14 mouse cellular contexts compared by ENCODE assay signal in genomic region chr8:70725792-70726447, GRCm38 (mm10). TPM values are rescaled to one million over a fixed set of nuclear protein-coding genes. Genes with fewer than 3 reads are reported as not detected.
DNase-seq lines count a peak whose midpoint lies in the region; ATAC-seq and TF ChIP-seq lines count a peak whose summit lies in the region.
"Had no signal": no experiment of that assay in that cellular context is flagged by ENCODE, and none has a peak within 500 bp of the region (broad histone marks: within the 10 kb centered on the region; RNA-seq: fewer than 3 reads in every experiment).

No protein-coding gene starts in this region.

- TF ChIP-seq CTCF in heart, postnatal 0 days (IDR thresholded peaks at IDR 0.05; ENCODE audit: low read depth): no peak

- TF ChIP-seq EP300 in heart, postnatal 0 days (IDR thresholded peaks at IDR 0.05; ENCODE audit: low read depth): no peak

- no peak for ATAC-seq in heart, postnatal 0 days (ENCODE audit: insufficient read depth, low read depth)

- 21% methylated on average over 14 of the region's 14 CpGs for WGBS in heart, postnatal 0 days
- 18% methylated on average over 14 of the region's 14 CpGs for WGBS in heart, embryonic 10.5 days

- H3K27ac ChIP-seq in heart, postnatal 0 days (ENCODE audit: low read depth): no peak overlapping the region
- H3K27ac ChIP-seq in heart, embryonic 10.5 days: no peak overlapping the region
- H3K27ac ChIP-seq: stomach, embryonic 15.5 days had no signal

- H3K9me3 ChIP-seq in heart, postnatal 0 days (replicated peaks; ENCODE audit: control insufficient read depth, low read length): no peaks in the 10 kb centered on the region
- H3K9me3 ChIP-seq in heart, embryonic 10.5 days: no peaks in the 10 kb centered on the region
- H3K9me3 ChIP-seq: stomach, embryonic 15.5 days had no signal

- intact Hi-C loops in left cerebral cortex, postnatal 14 days (cut with DNase I): no loop called here

- DNase-seq in heart, postnatal 0 days (ENCODE audit: low spot score): peak; percentile 46
- no peak for DNase-seq in heart, embryonic 10.5 days (ENCODE audit: low spot score)
- peak; percentile 41 for DNase-seq in urinary bladder, postnatal 14 days (ENCODE audit: low spot score)
- DNase-seq in urinary bladder, postnatal 10 days (ENCODE audit: low spot score): no peak
- DNase-seq in kidney, postnatal 25 days: peak; percentile 80 to 85
- DNase-seq in c-Kit-positive CD71-positive TER-119-positive erythroid progenitor cells, embryonic 14.5 days (ENCODE audit: low spot score): no peak
- DNase-seq in spleen, postnatal 14 days (ENCODE audit: low spot score in 2 of 2): no peak
- DNase-seq in left cerebral cortex, postnatal 14 days (ENCODE audit: low spot score in 2 of 2): no peak
- DNase-seq: cerebellum, adult 8-10 months; left cerebral cortex, postnatal 4 days; right cerebral cortex, adult 18-20 months had no signal

- peaks cover 46% of the 10 kb centered on the region for H3K27me3 ChIP-seq in heart, postnatal 0 days (ENCODE audit: control insufficient read depth, insufficient read depth, low read length)
- peaks cover 65% of the 10 kb centered on the region for H3K27me3 ChIP-seq in heart, embryonic 10.5 days (ENCODE audit: insufficient read depth, poor library complexity, severe bottlenecking)

- H3K4me3 ChIP-seq in heart, postnatal 0 days (ENCODE audit: low read depth, low read length): no peak overlapping the region
- no peak overlapping the region for H3K4me3 ChIP-seq in heart, embryonic 10.5 days
- H3K4me3 ChIP-seq: erythroblast, embryonic 14.5 days; stomach, embryonic 15.5 days had no signal

- H3K9ac ChIP-seq in heart, postnatal 0 days (replicated peaks; ENCODE audit: low read depth, low read length): no peak overlapping the region
- H3K9ac ChIP-seq: stomach, embryonic 15.5 days had no signal

- H3K4me1 ChIP-seq in heart, postnatal 0 days (ENCODE audit: control insufficient read depth, insufficient read depth): no peaks in the 10 kb centered on the region
- H3K4me1 ChIP-seq in heart, embryonic 10.5 days: peaks cover 20% of the 10 kb centered on the region

- no peaks in the 10 kb centered on the region for H3K36me3 ChIP-seq in heart, postnatal 0 days (replicated peaks; ENCODE audit: control insufficient read depth, insufficient read depth, low read length)
- no peaks in the 10 kb centered on the region for H3K36me3 ChIP-seq in heart, embryonic 10.5 days
- H3K36me3 ChIP-seq: stomach, embryonic 15.5 days had no signal

- H3K4me2 ChIP-seq in heart, postnatal 0 days (ENCODE audit: low read depth, low read length): no peak overlapping the region
- H3K4me2 ChIP-seq: stomach, embryonic 15.5 days had no signal

RNA-seq across cellular contexts. Expression of gene Pde4c, which starts 2.4 kb away (rescaled TPM):
- 0.42 and 1.2 TPM in 2 replicates for total RNA-seq in heart, postnatal 0 days (2014; rRNA removed; ENCODE audit: low replicate concordance)
- 0.44 and 0.56 TPM in 2 replicates for polyA plus RNA-seq in heart, postnatal 0 days (2015; fragmentation: Nextera tagmentation; extraction: Ambion mirVana)
- 0.45 and 0.48 TPM in 2 replicates for polyA plus RNA-seq in heart, embryonic 10.5 days (2016; fragmentation: Nextera tagmentation; extraction: Ambion mirVana)
- total RNA-seq in left cerebral cortex, postnatal 14 days (2021): 1 to 10 TPM; 1.0 to 1.7 TPM
- total RNA-seq: megakaryocyte, adult 5-6 weeks had no signal
- polyA plus RNA-seq: erythroblast, embryonic 14.5 days had no signal

RNA-seq across cellular contexts. Expression of gene Gm3336, which starts 7.6 kb away (rescaled TPM):
- total RNA-seq in heart, postnatal 0 days (2014; rRNA removed; ENCODE audit: low replicate concordance): not detected in 2 replicates
- polyA plus RNA-seq in heart, postnatal 0 days (2015; fragmentation: Nextera tagmentation; extraction: Ambion mirVana): not detected in 2 replicates
- not detected in 2 replicates for polyA plus RNA-seq in heart, embryonic 10.5 days (2016; fragmentation: Nextera tagmentation; extraction: Ambion mirVana)
- total RNA-seq in left cerebral cortex, postnatal 14 days (2021): not detected
- total RNA-seq: left cerebral cortex, postnatal 4 days; megakaryocyte, adult 5-6 weeks had no signal
- polyA plus RNA-seq: erythroblast, embryonic 14.5 days had no signal

RNA-seq across cellular contexts. Expression of gene Iqcn, which starts 22.7 kb away (rescaled TPM):
- total RNA-seq in heart, postnatal 0 days (2014; rRNA removed; ENCODE audit: low replicate concordance): not detected in 2 replicates
- not detected in 2 replicates for polyA plus RNA-seq in heart, postnatal 0 days (2015; fragmentation: Nextera tagmentation; extraction: Ambion mirVana)
- polyA plus RNA-seq in heart, embryonic 10.5 days (2016; fragmentation: Nextera tagmentation; extraction: Ambion mirVana): not detected in 2 replicates
- under 1 TPM in 1 of 2 experiments, not detected in 1; 0.08 TPM for total RNA-seq in left cerebral cortex, postnatal 14 days (2021)
- polyA plus RNA-seq: erythroblast, embryonic 14.5 days; stomach, embryonic 15.5 days had no signal

RNA-seq across cellular contexts. Expression of gene Jund, which starts 27.2 kb away (rescaled TPM):
- total RNA-seq in heart, postnatal 0 days (2014; rRNA removed; ENCODE audit: low replicate concordance): 322 and 503 TPM in 2 replicates
- 45.9 and 49.5 TPM in 2 replicates for polyA plus RNA-seq in heart, postnatal 0 days (2015; fragmentation: Nextera tagmentation; extraction: Ambion mirVana)
- 76.3 and 116 TPM in 2 replicates for polyA plus RNA-seq in heart, embryonic 10.5 days (2016; fragmentation: Nextera tagmentation; extraction: Ambion mirVana)
- 100 to 1,000 TPM; 165 to 193 TPM for total RNA-seq in left cerebral cortex, postnatal 14 days (2021)

RNA-seq across cellular contexts. Expression of gene Rab3a, which starts 28.6 kb away (rescaled TPM):
- total RNA-seq in heart, postnatal 0 days (2014; rRNA removed; ENCODE audit: low replicate concordance): 21.4 and 40.3 TPM in 2 replicates
- polyA plus RNA-seq in heart, postnatal 0 days (2015; fragmentation: Nextera tagmentation; extraction: Ambion mirVana): 32.7 and 32.8 TPM in 2 replicates
- polyA plus RNA-seq in heart, embryonic 10.5 days (2016; fragmentation: Nextera tagmentation; extraction: Ambion mirVana): 11.2 and 14.2 TPM in 2 replicates
- total RNA-seq in left cerebral cortex, postnatal 14 days (2021): 100 to 1,000 TPM; 926 to 947 TPM

Comparison
In these comparisons a context has a peak if more than half of its experiments do, and no peak if none do; other contexts are left out.
1. DNase-seq: peak in heart, postnatal 0 days (single experiment), urinary bladder, postnatal 14 days (single experiment) and kidney, postnatal 25 days (2 of 2); none in heart, embryonic 10.5 days (single experiment), urinary bladder, postnatal 10 days (single experiment), c-Kit-positive CD71-positive TER-119-positive erythroid progenitor cells, embryonic 14.5 days (single experiment), spleen, postnatal 14 days (0 of 2) and left cerebral cortex, postnatal 14 days (0 of 2).